Mouse (Mus musculus) hematopoietic stem cell, adult 5-6 weeks (primary cell): ENCODE results near the gene Cntn4. TPM values are rescaled to one million over a fixed set of nuclear protein-coding genes. Genes with fewer than 3 reads are reported as not detected.

Experiments
- ATAC-seq, 2 experiments: fragments of 125-278 bp in 1 of 2; replicated peaks in 1 of 2; 2 replicates each; pipeline ENCODE4 v1.8.0; 2016 to 2017; ENCODE audit warnings: inconsistent platforms in 2 of 2, mild to moderate bottlenecking in 2 of 2, moderate number of reproducible peaks in 2 of 2, low read depth in 1 of 2, moderate TSS enrichment in 1 of 2; ENCODE audit not compliant: low FRiP score in 2 of 2, poor library complexity in 2 of 2, severe bottlenecking in 2 of 2, insufficient read depth in 1 of 2, low TSS enrichment in 1 of 2
- total RNA-seq: library from RNA; stranded (forward); fragments of 172-1452, 232-1000 nt; gene quantifications from 2 replicates; pipeline ENCODE4 v1.2.3, GENCODE M21; 2017

The Cntn4 gene
- total RNA-seq, 1 experiment from 2014 or later = not detected

- no peak for ATAC-seq
Measured at GRCm38 (mm10) chr6:106747804-106748203, 1070.3 kb downstream of the Cntn4 start.
